Mouse (Mus musculus) bone marrow macrophage, adult 2 months (primary cell): ENCODE results near the gene Rrm1.

Experiments
- CTCF ChIP-seq: IDR thresholded peaks from 2 replicates; pipeline ENCODE4 v1.5.1; 2012; ENCODE audit warnings: low read depth, mild to moderate bottlenecking, low read length, moderate library complexity
- POLR2A ChIP-seq: IDR thresholded peaks from 2 replicates; pipeline ENCODE4 v1.6.1; 2012; ENCODE audit warnings: mild to moderate bottlenecking, low read depth, low read length, borderline replicate concordance

- TF ChIP-seq POLR2A (no peak), CTCF (no peak)
Observed at GRCm38 (mm10) chr7:102511927-102512326, 70.4 kb downstream of the Rrm1 start.
